Mouse (Mus musculus): ENCODE data around the gene Miga2. TPM values are rescaled to one million over a fixed set of nuclear protein-coding genes. Genes with fewer than 3 reads are reported as not detected.

Miga2 gene
- polyA plus RNA-seq, 1 experiment from 2014 or later = 13.8 TPM

- DNase-seq (ENCODE audit: low spot score) (no peak), ATAC-seq (no peak)
- no peak overlapping the region for H3K9ac ChIP-seq (replicated peaks; ENCODE audit: low read depth)
- no peaks in the 10 kb centered on the region for H3K27me3 ChIP-seq (replicated peaks; ENCODE audit: insufficient read depth, low read length)
- no peak overlapping the region for H3K4me3 ChIP-seq (ENCODE audit: low read depth, low read length)
- no peak overlapping the region for H3K27ac ChIP-seq (ENCODE audit: low read length)
- TF ChIP-seq CTCF (IDR thresholded peaks at IDR 0.05) (no peak), EP300 (IDR thresholded peaks at IDR 0.05) (no peak)
- 88% methylated on average over 7 of the region's 7 CpGs for WGBS
- H3K36me3 ChIP-seq (ENCODE audit: insufficient read depth, low read length) = peaks cover 35% of the 10 kb centered on the region; the same call in 1 of the 2 replicates
- no peak overlapping the region for H3K4me2 ChIP-seq (replicated peaks; ENCODE audit: low read depth, low read length)
- no peaks in the 10 kb centered on the region for H3K4me1 ChIP-seq (ENCODE audit: insufficient read depth, low read depth, low read length)
- H3K9me3 ChIP-seq (ENCODE audit: low read length) = no peaks in the 10 kb centered on the region
Observed at GRCm38 (mm10) chr2:30342544-30342943, 21.5 kb upstream of the Miga2 start.

GRCm38 (mm10) chr2:30343601-30344137 lies 20.4 kb upstream of the Miga2 start:
- ATAC-seq = peak; percentile 54

GRCm38 (mm10) chr2:30345971-30346676 lies 17.9 kb upstream of the Miga2 start:
- DNase-seq (ENCODE audit: low spot score) (no peak), ATAC-seq (no peak)
- H3K36me3 ChIP-seq (ENCODE audit: insufficient read depth, low read length) = peaks cover 31% of the 10 kb centered on the region
- H3K4me1 ChIP-seq (ENCODE audit: insufficient read depth, low read depth, low read length) = no peaks in the 10 kb centered on the region
- no peak overlapping the region for H3K27ac ChIP-seq (ENCODE audit: low read length)
- H3K9ac ChIP-seq (replicated peaks; ENCODE audit: low read depth) = no peak overlapping the region
- H3K4me2 ChIP-seq (replicated peaks; ENCODE audit: low read depth, low read length) = no peak overlapping the region
- H3K27me3 ChIP-seq (replicated peaks; ENCODE audit: insufficient read depth, low read length) = no peaks in the 10 kb centered on the region
- H3K9me3 ChIP-seq (ENCODE audit: low read length) = no peaks in the 10 kb centered on the region
- WGBS = 88% methylated on average over 7 of the region's 7 CpGs
- TF ChIP-seq CTCF (IDR thresholded peaks at IDR 0.05) (no peak), EP300 (IDR thresholded peaks at IDR 0.05) (no peak)
- H3K4me3 ChIP-seq (ENCODE audit: low read depth, low read length) = no peak overlapping the region

More at GRCm38 (mm10) chr2:30343601-30344137, 20.4 kb upstream of the Miga2 start:
- H3K4me2 ChIP-seq (replicated peaks; ENCODE audit: low read depth, low read length) = no peak overlapping the region
- peak; percentile 32 for DNase-seq (ENCODE audit: low spot score)
- no peak overlapping the region for H3K9ac ChIP-seq (replicated peaks; ENCODE audit: low read depth)
- H3K4me3 ChIP-seq (ENCODE audit: low read depth, low read length) = no peak overlapping the region
- H3K27me3 ChIP-seq (replicated peaks; ENCODE audit: insufficient read depth, low read length) = no peaks in the 10 kb centered on the region
- no peak overlapping the region for H3K27ac ChIP-seq (ENCODE audit: low read length)
- no peaks in the 10 kb centered on the region for H3K4me1 ChIP-seq (ENCODE audit: insufficient read depth, low read depth, low read length)
- TF ChIP-seq EP300 (IDR thresholded peaks at IDR 0.05) (no peak), CTCF (IDR thresholded peaks at IDR 0.05) (peak; percentile 40)
- H3K36me3 ChIP-seq (ENCODE audit: insufficient read depth, low read length) = peaks cover 35% of the 10 kb centered on the region; the same call in 1 of the 2 replicates
- H3K9me3 ChIP-seq (ENCODE audit: low read length) = no peaks in the 10 kb centered on the region
- WGBS = 55% methylated on average over 14 of the region's 14 CpGs

GRCm38 (mm10) chr2:30349196-30349595 lies 14.8 kb upstream of the Miga2 start:
- Histone ChIP-seq H3K36me3 (ENCODE audit: insufficient read depth, low read length) (peaks cover 21% of the 10 kb centered on the region), H3K4me1 (ENCODE audit: insufficient read depth, low read depth, low read length) (no peaks in the 10 kb centered on the region), H3K9me3 (ENCODE audit: low read length) (no peaks in the 10 kb centered on the region), H3K4me2 (replicated peaks; ENCODE audit: low read depth, low read length) (no peak overlapping the region), H3K27ac (ENCODE audit: low read length) (no peak overlapping the region), H3K9ac (replicated peaks; ENCODE audit: low read depth) (no peak overlapping the region), H3K27me3 (replicated peaks; ENCODE audit: insufficient read depth, low read length) (no peaks in the 10 kb centered on the region), H3K4me3 (ENCODE audit: low read depth, low read length) (no peak overlapping the region)
- DNase-seq (ENCODE audit: low spot score) (no peak), ATAC-seq (no peak)
- TF ChIP-seq CTCF (IDR thresholded peaks at IDR 0.05) (no peak), EP300 (IDR thresholded peaks at IDR 0.05) (no peak)
- 92% methylated on average over 6 of the region's 6 CpGs for WGBS

- Histone ChIP-seq H3K4me3 (ENCODE audit: low read depth, low read length) (no peak overlapping the region), H3K9me3 (ENCODE audit: low read length) (no peaks in the 10 kb centered on the region), H3K4me1 (ENCODE audit: insufficient read depth, low read depth, low read length) (no peaks in the 10 kb centered on the region), H3K4me2 (replicated peaks; ENCODE audit: low read depth, low read length) (no peak overlapping the region), H3K36me3 (ENCODE audit: insufficient read depth, low read length) (peaks cover 16% of the 10 kb centered on the region), H3K9ac (replicated peaks; ENCODE audit: low read depth) (no peak overlapping the region), H3K27ac (ENCODE audit: low read length) (no peak overlapping the region), H3K27me3 (replicated peaks; ENCODE audit: insufficient read depth, low read length) (no peaks in the 10 kb centered on the region)
- DNase-seq (ENCODE audit: low spot score) (peak; percentile 40), ATAC-seq (peak; percentile 46)
- no peak for TF ChIP-seq EP300 (IDR thresholded peaks at IDR 0.05)
- peak; percentile 58 for TF ChIP-seq CTCF (IDR thresholded peaks at IDR 0.05)
- 63% methylated on average over 2 of the region's 2 CpGs for WGBS
Observed at GRCm38 (mm10) chr2:30351149-30351548, 12.9 kb upstream of the Miga2 start.

- DNase-seq (ENCODE audit: low spot score) = peak; percentile 27
- Histone ChIP-seq H3K4me1 (ENCODE audit: insufficient read depth, low read depth, low read length) (peaks cover 6% of the 10 kb centered on the region), H3K36me3 (ENCODE audit: insufficient read depth, low read length) (peaks cover 4% of the 10 kb centered on the region; the same call in 1 of the 2 replicates), H3K4me2 (replicated peaks; ENCODE audit: low read depth, low read length) (no peak overlapping the region), H3K27ac (ENCODE audit: low read length) (no peak overlapping the region), H3K9ac (replicated peaks; ENCODE audit: low read depth) (no peak overlapping the region), H3K9me3 (ENCODE audit: low read length) (no peaks in the 10 kb centered on the region), H3K27me3 (replicated peaks; ENCODE audit: insufficient read depth, low read length) (no peaks in the 10 kb centered on the region), H3K4me3 (ENCODE audit: low read depth, low read length) (no peak overlapping the region)
- TF ChIP-seq EP300 (IDR thresholded peaks at IDR 0.05) (no peak), CTCF (IDR thresholded peaks at IDR 0.05) (no peak)
- WGBS = 39% methylated on average over 4 of the region's 4 CpGs
- no peak for ATAC-seq
Observed at GRCm38 (mm10) chr2:30355861-30356260, 8.2 kb upstream of the Miga2 start.
